Mouse (Mus musculus) testis, adult 2 months (tissue): ENCODE results near the gene Taar8c. TPM values are rescaled to one million over a fixed set of nuclear protein-coding genes. Genes with fewer than 3 reads are reported as not detected.
A peak's percentile ranks its signal among the peaks of the same experiment; 100 is the strongest.
"Not testable (repeated sequence)": the region's sequence is repeated elsewhere in the genome, so short reads cannot be mapped to it uniquely, and the experiment has no call there.

Source experiments
- H3K27ac ChIP-seq: fragments of 200-500 bp; 2 replicates; pipeline ENCODE4 v1.5.1; 2012; ENCODE audit warnings: low read depth, low read length; ENCODE audit not compliant: control insufficient read depth, insufficient read depth
- H3K27me3 ChIP-seq: fragments of 200-500 bp; 2 replicates; pipeline ENCODE4 v1.6.1; 2012; ENCODE audit warnings: mild to moderate bottlenecking, low read length, moderate library complexity; ENCODE audit not compliant: control insufficient read depth, insufficient read depth
- H3K36me3 ChIP-seq: fragments of 200-500 bp; 2 replicates; pipeline ENCODE4 v1.6.1; 2012; ENCODE audit warnings: mild to moderate bottlenecking, low read length; ENCODE audit not compliant: control insufficient read depth, insufficient read depth
- H3K4me1 ChIP-seq: fragments of 200-500 bp; 2 replicates; pipeline ENCODE4 v1.6.1; 2012; ENCODE audit warnings: low read length; ENCODE audit not compliant: control insufficient read depth, insufficient read depth
- H3K4me3 ChIP-seq: fragments of 200-500 bp; 2 replicates; pipeline ENCODE4 v1.5.1; 2012; ENCODE audit warnings: low read depth, mild to moderate bottlenecking, low read length, moderate library complexity, mixed read lengths; ENCODE audit not compliant: control insufficient read depth
- CTCF ChIP-seq: fragments of 200-500 bp; IDR thresholded peaks from 2 replicates; pipeline ENCODE4 v1.5.1; 2012; ENCODE audit warnings: low read depth, mild to moderate bottlenecking, inconsistent platforms, low read length, moderate library complexity; ENCODE audit not compliant: control insufficient read depth, insufficient read depth, insufficient replicate concordance
- POLR2A ChIP-seq: fragments of 200-500 bp; IDR thresholded peaks from 2 replicates; pipeline ENCODE4 v1.6.1; 2012; ENCODE audit warnings: low read depth, mild to moderate bottlenecking, inconsistent platforms, low read length, moderate library complexity; ENCODE audit not compliant: control insufficient read depth
- polyA plus RNA-seq: library from polyadenylated mRNA; depleted of rRNA; stranded (reverse); fragments of >200 nt; gene quantifications from 2 replicates; pipeline ENCODE4 v1.2.3, GENCODE M21; 2012; rRNA removed

Taar8c gene
- polyA plus RNA-seq, result not detected in 2 replicates

- H3K27me3 ChIP-seq, H3K4me3 ChIP-seq, H3K36me3 ChIP-seq, H3K4me1 ChIP-seq, H3K27ac ChIP-seq: not testable (repeated sequence)
Observed at GRCm38 (mm10) chr10:24101812-24102211, at the start of gene Taar8c. TSS of gene Taar8c (minus strand) at chr10:24101912.

DNA sequence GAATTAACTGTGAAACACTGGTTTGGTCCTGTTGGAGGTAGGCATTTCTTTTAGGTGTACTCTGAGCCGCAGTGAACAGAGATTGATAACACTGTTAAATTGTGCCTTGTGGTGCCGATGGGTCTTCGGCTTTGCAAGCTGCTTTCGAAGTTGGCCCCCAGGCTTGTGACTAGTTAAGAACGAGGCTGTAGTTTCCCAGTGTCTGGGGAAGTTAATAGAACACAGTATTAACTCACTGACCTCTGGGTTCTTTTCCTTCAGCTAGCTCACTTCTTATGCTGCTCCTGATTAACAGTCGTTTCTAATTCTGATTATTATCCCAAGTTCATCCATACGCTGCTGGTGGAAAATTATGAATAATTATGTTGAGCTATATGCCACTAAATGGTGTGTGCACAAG lies 48.4 kb upstream of the Taar8c start:
- H3K27ac ChIP-seq, result no peak overlapping the region
- TF ChIP-seq POLR2A (no peak), CTCF (no peak)
- H3K4me1 ChIP-seq, result peaks cover 3% of the 10 kb centered on the region
- H3K36me3 ChIP-seq, result no peaks in the 10 kb centered on the region
- no peaks in the 10 kb centered on the region for H3K27me3 ChIP-seq
- no peak overlapping the region for H3K4me3 ChIP-seq

- no peak for TF ChIP-seq CTCF
- peak; percentile 53 for TF ChIP-seq POLR2A
- Histone ChIP-seq H3K4me3 (peak within 1 kb of the TSS; percentile 93), H3K27ac (peak within 1 kb of the TSS; percentile 76), H3K36me3 (no peaks in the 10 kb centered on the region), H3K27me3 (no peaks in the 10 kb centered on the region), H3K4me1 (peaks cover 3% of the 10 kb centered on the region)
Observed at GRCm38 (mm10) chr10:24149135-24149781, 47.5 kb upstream of the Taar8c start, which contains the start of gene Stx7. TSS of gene Stx7 (plus strand) at chr10:24149302.

DNA sequence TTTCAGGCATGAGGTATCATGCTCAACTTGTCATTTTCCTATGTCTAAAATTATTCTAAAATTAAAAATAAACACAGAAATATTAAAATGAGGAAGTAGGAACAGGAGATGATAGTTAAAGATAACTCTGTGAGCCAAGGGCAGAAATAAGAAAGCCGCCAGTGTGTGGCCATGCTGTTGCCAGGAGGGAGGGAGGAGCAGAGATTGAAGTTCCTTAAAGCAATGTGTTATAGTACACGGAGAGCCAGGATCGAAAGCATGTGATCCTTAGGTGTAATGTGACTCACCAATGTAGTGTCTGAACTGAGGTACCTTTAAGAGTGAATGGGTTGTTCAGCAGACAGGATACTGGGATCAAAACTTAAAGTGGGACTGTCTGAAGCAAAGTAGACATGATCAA lies 41.0 kb upstream of the Taar8c start:
- TF ChIP-seq POLR2A, result no peak
- TF ChIP-seq CTCF, result no peak
- Histone ChIP-seq H3K27me3 (no peaks in the 10 kb centered on the region), H3K4me1 (no peaks in the 10 kb centered on the region), H3K27ac (no peak overlapping the region), H3K4me3 (no peak overlapping the region), H3K36me3 (no peaks in the 10 kb centered on the region)

GRCm38 (mm10) chr10:24138623-24139261 lies 37.0 kb upstream of the Taar8c start:
- H3K27me3 ChIP-seq, result no peaks in the 10 kb centered on the region
- no peaks in the 10 kb centered on the region for H3K4me1 ChIP-seq

DNA sequence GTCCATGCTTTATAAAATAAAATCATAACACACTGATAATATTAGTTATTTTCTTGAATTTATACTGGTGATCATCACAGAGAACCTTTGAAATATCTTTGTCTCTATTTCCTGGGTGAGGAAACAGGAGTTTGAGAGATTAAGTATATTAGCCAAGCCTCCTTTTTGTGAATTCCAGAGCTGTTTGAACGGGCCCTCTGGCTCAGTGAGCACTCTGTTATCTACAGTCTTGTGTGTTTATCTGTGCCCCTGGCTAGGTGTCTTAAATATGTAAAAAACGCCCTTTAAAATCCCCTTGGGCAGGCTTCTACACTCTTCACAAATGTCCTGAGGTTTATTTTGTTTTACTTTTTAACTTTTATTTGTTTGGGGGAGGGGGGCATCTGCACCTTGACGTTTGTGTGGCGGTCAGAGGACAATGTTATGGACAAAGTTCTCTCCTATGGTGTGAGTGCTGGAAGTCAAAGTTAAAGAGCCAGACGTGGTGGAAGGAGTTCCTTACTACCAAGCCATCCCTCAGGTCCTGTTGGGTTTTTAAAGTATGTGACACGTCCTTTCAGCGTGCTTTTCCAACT lies 32.4 kb upstream of the Taar8c start:
- no peak overlapping the region for H3K4me3 ChIP-seq

More at GRCm38 (mm10) chr10:24138623-24139261, 37.0 kb upstream of the Taar8c start:
- TF ChIP-seq CTCF (no peak), POLR2A (no peak)
- Histone ChIP-seq H3K27ac (no peak overlapping the region), H3K4me3 (no peak overlapping the region), H3K36me3 (no peaks in the 10 kb centered on the region)

GRCm38 (mm10) chr10:24133132-24133531 lies 31.4 kb upstream of the Taar8c start:
- Histone ChIP-seq H3K4me1 (no peaks in the 10 kb centered on the region), H3K4me3 (no peak overlapping the region), H3K36me3 (no peaks in the 10 kb centered on the region), H3K27me3 (no peaks in the 10 kb centered on the region), H3K27ac (no peak overlapping the region)
- no peak for TF ChIP-seq CTCF
- TF ChIP-seq POLR2A, result no peak

More for the DNA sequence above, 32.4 kb upstream of the Taar8c start:
- H3K27ac ChIP-seq, result no peak overlapping the region
- no peaks in the 10 kb centered on the region for H3K4me1 ChIP-seq
- no peak for TF ChIP-seq POLR2A
- TF ChIP-seq CTCF, result no peak
- no peaks in the 10 kb centered on the region for H3K27me3 ChIP-seq
- no peaks in the 10 kb centered on the region for H3K36me3 ChIP-seq
